23 mouse cellular contexts compared by ENCODE assay signal in the genomic region with DNA sequence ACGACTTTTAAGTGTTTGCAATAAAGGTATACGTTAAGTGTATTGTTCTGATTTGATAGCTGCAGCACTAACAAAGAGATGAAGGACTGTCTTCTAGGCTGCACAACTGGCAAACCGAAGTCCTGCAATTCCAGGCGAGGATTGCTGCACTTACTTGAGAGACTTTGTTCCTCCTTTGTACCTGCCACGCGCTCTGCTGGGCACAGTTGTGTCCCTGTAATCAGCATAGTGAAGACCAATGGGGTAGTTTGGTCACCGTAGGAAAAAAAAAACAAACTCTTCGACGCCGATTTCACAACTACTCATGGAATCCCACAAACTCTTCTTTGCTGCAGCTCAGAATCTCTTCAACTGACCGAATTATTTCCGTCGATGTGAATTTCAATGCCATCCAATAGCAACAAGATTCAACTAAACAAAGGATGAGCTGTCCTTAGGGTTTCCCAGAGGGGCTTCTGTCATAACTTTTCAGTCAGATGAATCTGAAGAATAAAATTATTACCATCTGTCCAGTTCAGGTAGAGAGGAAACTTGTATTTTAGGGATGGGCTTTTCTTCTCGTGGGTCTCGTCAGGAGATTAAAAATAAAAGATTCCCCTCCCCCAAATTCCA.
"Had no signal": no experiment of that assay in that cellular context is flagged by ENCODE, and none has a peak within 500 bp of the region (broad histone marks: within the 10 kb centered on the region; RNA-seq: fewer than 3 reads in every experiment).

No protein-coding gene starts in this region.

- DNase-seq: liver, embryonic 13.5 days; liver, postnatal 0 days; lung, adult 2 months; lung, postnatal 14 days; lung, postnatal 36 days; right cerebral cortex, adult 18-20 months; right cerebral cortex, postnatal 25 days; thymus, adult 2 months; thymus, postnatal 25 days; thymus, postnatal 4 days had no signal

- H3K4me3 ChIP-seq: liver, embryonic 13.5 days; liver, embryonic 15.5 days; lung, embryonic 15.5 days; megakaryocyte, embryonic 14.5 days; midbrain, embryonic 13.5 days; myocyte; neural tube, embryonic 13.5 days; neural tube, embryonic 15.5 days; stomach, embryonic 15.5 days had no signal

- ATAC-seq: liver, postnatal 0 days; lung, postnatal 0 days; midbrain, embryonic 13.5 days; midbrain, embryonic 16.5 days had no signal

- H3K9me3 ChIP-seq: liver, embryonic 13.5 days; liver, embryonic 15.5 days; lung, embryonic 15.5 days; megakaryocyte, embryonic 14.5 days; midbrain, embryonic 13.5 days; neural tube, embryonic 13.5 days; neural tube, embryonic 15.5 days; stomach, embryonic 15.5 days had no signal

- H3K27me3 ChIP-seq: liver, embryonic 13.5 days; liver, embryonic 15.5 days; lung, embryonic 15.5 days; megakaryocyte, embryonic 14.5 days; midbrain, embryonic 13.5 days; neural tube, embryonic 13.5 days; neural tube, embryonic 15.5 days; stomach, embryonic 15.5 days had no signal

- H3K27ac ChIP-seq: liver, embryonic 13.5 days; liver, embryonic 15.5 days; lung, embryonic 15.5 days; macrophage; midbrain, embryonic 13.5 days; neural tube, embryonic 13.5 days; neural tube, embryonic 15.5 days; stomach, embryonic 15.5 days; stomach, postnatal 0 days had no signal

- H3K9ac ChIP-seq: liver, embryonic 13.5 days; liver, embryonic 15.5 days; liver, postnatal 0 days; lung, embryonic 15.5 days; midbrain, embryonic 13.5 days; neural tube, embryonic 13.5 days; neural tube, embryonic 15.5 days; stomach, embryonic 15.5 days had no signal

- H3K4me1 ChIP-seq: liver, embryonic 13.5 days; liver, embryonic 15.5 days; lung, embryonic 15.5 days; megakaryocyte, embryonic 14.5 days; midbrain, embryonic 13.5 days; neural tube, embryonic 13.5 days; neural tube, embryonic 15.5 days; stomach, embryonic 15.5 days had no signal

- H3K36me3 ChIP-seq: liver, embryonic 13.5 days; liver, embryonic 15.5 days; lung, embryonic 15.5 days; midbrain, embryonic 13.5 days; neural tube, embryonic 13.5 days; neural tube, embryonic 15.5 days; stomach, embryonic 15.5 days had no signal

- H3K4me2 ChIP-seq: liver, embryonic 13.5 days; liver, embryonic 15.5 days; lung, embryonic 15.5 days; midbrain, embryonic 11.5 days; midbrain, embryonic 13.5 days; neural tube, embryonic 13.5 days; neural tube, embryonic 15.5 days; stomach, embryonic 15.5 days had no signal
